Mouse (Mus musculus) embryonic facial prominence, embryonic 13.5 days (tissue): ENCODE measurements around the gene Tysnd1. TPM values are rescaled to one million over a fixed set of nuclear protein-coding genes. Genes with fewer than 3 reads are reported as not detected.

Source experiments
- ATAC-seq: fragments of 200-750 bp; cut with Nextera tagmentation; 2 replicates; pipeline ENCODE4 v1.8.0; 2017; ENCODE audit warnings: low read depth; ENCODE audit not compliant: insufficient number of reproducible peaks, insufficient read depth, low FRiP score, low TSS enrichment
- H3K27ac ChIP-seq: fragments of 300-500 bp; sonication (generic); 2 replicates; pipeline ENCODE4 v1.5.1; 2015; ENCODE audit warnings: moderate library complexity, mild to moderate bottlenecking, inconsistent platforms
- H3K27me3 ChIP-seq: fragments of 300-500 bp; sonication (generic); 2 replicates; pipeline ENCODE4 v1.6.1; 2015; ENCODE audit warnings: mild to moderate bottlenecking, inconsistent platforms
- H3K36me3 ChIP-seq: fragments of 300-500 bp; sonication (generic); 2 replicates; pipeline ENCODE4 v1.6.1; 2015; ENCODE audit warnings: mild to moderate bottlenecking, inconsistent platforms
- H3K4me1 ChIP-seq: fragments of 300-500 bp; sonication (generic); 2 replicates; pipeline ENCODE4 v1.6.1; 2015; ENCODE audit warnings: inconsistent platforms
- H3K4me2 ChIP-seq: fragments of 300-500 bp; sonication (generic); 2 replicates; pipeline ENCODE4 v1.6.1; 2015; ENCODE audit warnings: moderate library complexity, mild to moderate bottlenecking, inconsistent platforms
- H3K4me3 ChIP-seq: fragments of 300-500 bp; sonication (generic); 2 replicates; pipeline ENCODE4 v1.5.1; 2015; ENCODE audit warnings: mild to moderate bottlenecking, inconsistent platforms
- H3K9ac ChIP-seq: fragments of 300-500 bp; sonication (generic); 2 replicates; pipeline ENCODE4 v1.6.1; 2015; ENCODE audit warnings: mild to moderate bottlenecking, inconsistent platforms
- H3K9me3 ChIP-seq: fragments of 300-500 bp; sonication (generic); 2 replicates; pipeline ENCODE4 v1.6.1; 2016; ENCODE audit warnings: inconsistent platforms
- WGBS: fragments of 180-500 bp; shearing (Covaris S2); methylation state at CpG from one replicate; pipeline ENCODE4 v1.1.7; 2015; ENCODE audit warnings: mixed read lengths; 5-methylcytosine and 5-hydroxymethylcytosine counted together
- polyA plus RNA-seq: library from polyadenylated mRNA; unstranded; fragments of >200 nt; fragmentation: Nextera tagmentation; extraction: Ambion mirVana; gene quantifications from 2 replicates; pipeline ENCODE4 v1.2.1, GENCODE M21; 2015

The Tysnd1 gene
- polyA plus RNA-seq, 1 experiment from 2014 or later = 33.3 TPM

DNA sequence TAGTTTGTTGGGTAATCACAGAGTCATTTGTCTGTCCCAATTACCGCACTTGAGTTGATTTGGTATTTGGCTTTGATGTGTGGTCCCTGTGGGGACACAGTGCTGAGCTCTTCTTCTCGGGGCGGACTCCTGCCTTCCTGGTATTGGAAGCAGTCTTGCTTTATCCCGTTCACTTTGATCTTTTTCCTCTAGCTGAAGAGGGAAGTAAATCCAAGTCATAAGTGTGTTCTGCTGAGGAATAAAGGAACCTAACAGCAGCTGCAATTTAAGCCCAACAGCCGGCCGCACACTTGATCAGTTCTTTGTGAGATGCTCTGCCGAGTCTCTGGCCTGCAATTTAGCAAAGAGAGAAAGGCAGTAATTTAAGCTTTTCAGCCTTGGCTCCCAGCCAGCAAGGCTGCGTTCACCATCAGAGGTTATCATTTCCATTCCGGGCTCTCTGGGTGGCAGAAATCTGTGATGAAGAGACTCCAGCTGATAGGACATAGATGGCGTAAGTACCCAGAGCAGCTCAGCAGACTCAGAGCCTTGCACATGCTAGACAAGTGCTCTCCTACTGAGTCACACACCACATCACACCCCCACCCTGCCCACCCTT lies 32.8 kb upstream of the Tysnd1 start:
- no peak overlapping the region for H3K27ac ChIP-seq
- WGBS = 47% methylated on average over 10 of the region's 10 CpGs
- H3K4me3 ChIP-seq = no peak overlapping the region
- ATAC-seq = no peak
- H3K4me1 ChIP-seq = peaks cover 3% of the 10 kb centered on the region; the same call in 1 of the 2 replicates
- no peak overlapping the region for H3K4me2 ChIP-seq
- no peaks in the 10 kb centered on the region for H3K27me3 ChIP-seq
- no peaks in the 10 kb centered on the region for H3K9me3 ChIP-seq
- H3K36me3 ChIP-seq = peaks cover 68% of the 10 kb centered on the region
- no peak overlapping the region for H3K9ac ChIP-seq

DNA sequence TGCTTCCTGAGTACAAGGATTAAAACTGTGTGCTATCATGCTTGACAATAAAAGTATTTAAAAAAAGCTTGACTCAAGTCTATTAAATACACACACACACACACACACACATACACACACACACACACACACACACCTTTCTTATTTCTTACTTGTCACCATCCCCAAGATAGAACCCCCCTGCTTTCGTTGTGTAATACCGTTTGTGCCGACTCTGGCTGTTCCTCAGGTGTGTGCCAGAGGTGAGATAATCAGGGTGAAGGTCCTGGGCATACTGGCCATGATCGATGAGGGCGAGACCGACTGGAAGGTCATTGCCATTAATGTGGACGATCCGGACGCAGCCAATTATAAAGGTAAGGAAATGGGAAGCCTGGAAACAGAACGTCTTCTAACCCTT lies 30.2 kb upstream of the Tysnd1 start:
- ATAC-seq = no peak
- Histone ChIP-seq H3K9ac (no peak overlapping the region), H3K4me3 (no peak overlapping the region), H3K27me3 (no peaks in the 10 kb centered on the region), H3K36me3 (peaks cover 85% of the 10 kb centered on the region), H3K4me1 (peaks cover 3% of the 10 kb centered on the region; the same call in 1 of the 2 replicates), H3K4me2 (no peak overlapping the region), H3K9me3 (no peaks in the 10 kb centered on the region), H3K27ac (no peak overlapping the region)
- WGBS = 96% methylated on average over 10 of the region's 10 CpGs

DNA sequence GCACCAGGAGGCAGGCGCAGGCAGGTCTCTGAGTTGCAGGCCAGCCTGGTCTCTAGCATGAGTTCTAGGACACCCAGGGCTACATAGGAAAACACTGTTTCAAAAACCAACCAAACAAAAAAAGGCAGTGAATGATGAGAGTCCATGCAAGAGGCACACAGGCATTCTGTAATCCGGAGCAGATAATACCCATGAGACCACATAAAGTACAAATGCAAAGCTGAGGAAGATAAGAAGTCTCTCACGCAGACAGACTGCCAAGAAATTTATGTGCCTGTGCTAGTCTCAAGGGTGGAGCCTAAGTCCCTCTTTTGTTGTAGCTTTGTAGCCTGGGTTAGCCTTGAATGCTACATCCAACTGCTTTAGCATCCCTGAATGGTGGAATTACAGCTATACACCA lies 29.7 kb upstream of the Tysnd1 start:
- H3K9me3 ChIP-seq = no peaks in the 10 kb centered on the region
- H3K9ac ChIP-seq = no peak overlapping the region
- H3K27me3 ChIP-seq = no peaks in the 10 kb centered on the region
- H3K4me1 ChIP-seq = peaks cover 3% of the 10 kb centered on the region; the same call in 1 of the 2 replicates
- peaks cover 86% of the 10 kb centered on the region for H3K36me3 ChIP-seq
- H3K4me2 ChIP-seq = no peak overlapping the region
- ATAC-seq = no peak
- WGBS = 93% methylated on average over 3 of the region's 3 CpGs
- H3K4me3 ChIP-seq = no peak overlapping the region
- H3K27ac ChIP-seq = no peak overlapping the region

DNA sequence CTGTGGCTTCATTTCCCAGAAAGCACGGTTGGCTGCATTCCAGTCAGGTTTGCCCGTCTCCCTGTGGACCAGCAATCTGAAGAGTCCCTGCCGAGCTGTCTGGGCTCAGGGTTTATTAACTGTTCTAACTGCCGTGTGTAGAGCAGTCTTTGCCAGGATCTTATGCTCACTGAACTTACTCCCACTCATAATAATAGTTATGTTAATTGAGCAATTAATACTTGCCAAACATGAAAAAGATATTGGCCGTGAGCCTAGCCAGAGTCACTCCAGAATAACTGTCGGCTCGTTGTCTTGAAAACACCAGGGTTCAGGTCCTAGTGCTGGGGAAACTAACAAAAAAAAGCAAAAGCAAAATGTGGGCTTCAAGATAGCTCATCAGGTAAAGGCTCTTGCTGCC lies 26.0 kb upstream of the Tysnd1 start:
- Histone ChIP-seq H3K4me2 (no peak overlapping the region), H3K4me1 (no peaks in the 10 kb centered on the region), H3K27ac (no peak overlapping the region), H3K4me3 (no peak overlapping the region), H3K36me3 (peaks cover 90% of the 10 kb centered on the region), H3K27me3 (no peaks in the 10 kb centered on the region), H3K9ac (no peak overlapping the region), H3K9me3 (no peaks in the 10 kb centered on the region)
- ATAC-seq = no peak
- WGBS = 86% methylated on average over 7 of the region's 7 CpGs

DNA sequence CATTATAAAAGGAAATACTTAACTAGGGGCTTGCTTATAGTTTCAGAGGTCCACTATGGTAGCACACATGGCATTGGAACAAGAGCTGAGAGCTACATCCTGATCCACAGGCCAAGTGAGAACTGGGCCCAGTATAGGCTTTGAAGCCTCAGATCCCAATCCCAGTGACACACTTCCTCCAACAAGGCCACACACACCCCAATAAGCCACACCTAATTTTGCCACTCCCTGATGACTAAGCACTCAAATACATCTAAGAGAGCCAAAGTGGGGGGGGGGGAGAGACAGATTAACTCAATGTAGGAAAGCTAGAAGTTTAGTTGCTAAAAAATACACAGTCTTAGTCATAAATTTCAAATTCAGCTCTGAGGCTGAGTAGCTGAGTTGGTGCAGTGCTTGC lies 25.4 kb upstream of the Tysnd1 start:
- Histone ChIP-seq H3K9ac (no peak overlapping the region), H3K9me3 (no peaks in the 10 kb centered on the region), H3K36me3 (peaks cover 90% of the 10 kb centered on the region), H3K4me3 (no peak overlapping the region), H3K4me1 (no peaks in the 10 kb centered on the region), H3K27me3 (no peaks in the 10 kb centered on the region), H3K27ac (no peak overlapping the region), H3K4me2 (no peak overlapping the region)
- no peak for ATAC-seq

DNA sequence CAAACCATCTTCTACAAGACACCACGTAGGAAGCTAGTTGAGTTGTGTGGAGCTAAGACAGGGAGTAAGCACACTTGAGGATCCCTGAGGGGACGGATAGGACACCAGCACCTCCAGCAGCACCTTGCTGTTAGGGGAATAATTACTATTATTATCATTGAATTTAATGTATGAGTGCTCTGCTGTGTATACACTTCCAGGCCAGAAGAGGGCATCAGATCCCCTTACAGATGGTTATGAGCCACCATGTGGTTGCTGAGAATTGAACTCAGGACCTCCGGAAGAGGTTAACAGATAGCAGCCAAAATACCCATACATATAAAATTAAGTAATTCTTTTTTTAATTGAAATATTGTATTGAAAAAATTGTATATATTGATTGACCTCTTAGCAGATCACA lies 24.6 kb upstream of the Tysnd1 start:
- H3K4me3 ChIP-seq = no peak overlapping the region
- no peaks in the 10 kb centered on the region for H3K27me3 ChIP-seq
- H3K9me3 ChIP-seq = no peaks in the 10 kb centered on the region
- no peak overlapping the region for H3K9ac ChIP-seq
- WGBS = 94% methylated on average over 3 of the region's 3 CpGs
- no peaks in the 10 kb centered on the region for H3K4me1 ChIP-seq
- H3K27ac ChIP-seq = no peak overlapping the region
- H3K36me3 ChIP-seq = peaks cover 89% of the 10 kb centered on the region
- no peak overlapping the region for H3K4me2 ChIP-seq
- no peak for ATAC-seq

DNA sequence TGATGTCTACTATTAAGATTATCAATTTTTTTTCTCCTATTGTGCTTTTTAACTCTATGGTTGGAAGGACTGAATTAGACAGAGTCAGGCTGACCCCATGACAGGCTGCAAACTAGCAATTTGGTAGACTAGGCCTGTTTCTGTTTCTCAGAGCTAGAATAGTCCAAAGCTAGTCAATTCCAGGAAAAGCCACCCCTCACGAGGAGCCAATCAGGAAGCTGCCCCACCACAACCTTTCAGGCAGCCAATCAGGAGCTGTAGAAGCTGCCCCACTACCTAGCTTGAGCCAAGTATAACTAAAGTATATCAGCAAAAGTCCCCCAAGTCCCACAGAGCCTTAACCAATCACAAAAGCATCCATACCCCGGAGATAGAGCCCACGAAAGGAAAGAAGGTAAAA lies 19.4 kb upstream of the Tysnd1 start:
- Histone ChIP-seq H3K9me3 (no peaks in the 10 kb centered on the region), H3K9ac (no peak overlapping the region), H3K27me3 (no peaks in the 10 kb centered on the region), H3K4me1 (peaks cover 6% of the 10 kb centered on the region; the same call in 1 of the 2 replicates), H3K36me3 (peaks cover 42% of the 10 kb centered on the region), H3K27ac (no peak overlapping the region), H3K4me3 (no peak overlapping the region), H3K4me2 (no peak overlapping the region)
- WGBS = 86% methylated on average over 3 of the region's 3 CpGs
- no peak for ATAC-seq

DNA sequence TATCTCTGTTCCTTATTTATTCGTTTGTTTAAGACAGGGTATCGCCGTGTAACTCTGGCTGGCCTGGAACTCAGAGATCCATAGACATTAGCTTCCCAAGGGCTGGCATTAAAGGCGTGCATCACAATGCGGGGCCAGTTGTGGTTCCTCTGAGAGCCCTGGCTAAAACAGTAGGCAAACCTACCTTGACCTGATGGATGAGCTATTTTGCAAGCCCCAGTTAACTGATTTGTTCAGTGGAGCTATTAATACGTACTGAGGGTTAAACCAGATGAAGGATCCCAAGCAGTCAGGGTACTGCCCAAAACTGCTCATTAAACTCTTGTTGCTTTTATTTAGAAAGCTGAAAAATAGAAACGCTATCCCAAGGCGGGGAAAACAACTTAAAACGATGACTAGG lies 15.8 kb upstream of the Tysnd1 start:
- Histone ChIP-seq H3K4me1 (peaks cover 24% of the 10 kb centered on the region), H3K27ac (peak overlapping the region; percentile 91), H3K9ac (peak overlapping the region; percentile 97), H3K4me2 (peak overlapping the region; percentile 91), H3K27me3 (no peaks in the 10 kb centered on the region), H3K36me3 (peaks cover 15% of the 10 kb centered on the region), H3K4me3 (peak overlapping the region; percentile 94), H3K9me3 (no peaks in the 10 kb centered on the region)
- 37% methylated on average over 9 of the region's 9 CpGs for WGBS
- no peak for ATAC-seq

DNA sequence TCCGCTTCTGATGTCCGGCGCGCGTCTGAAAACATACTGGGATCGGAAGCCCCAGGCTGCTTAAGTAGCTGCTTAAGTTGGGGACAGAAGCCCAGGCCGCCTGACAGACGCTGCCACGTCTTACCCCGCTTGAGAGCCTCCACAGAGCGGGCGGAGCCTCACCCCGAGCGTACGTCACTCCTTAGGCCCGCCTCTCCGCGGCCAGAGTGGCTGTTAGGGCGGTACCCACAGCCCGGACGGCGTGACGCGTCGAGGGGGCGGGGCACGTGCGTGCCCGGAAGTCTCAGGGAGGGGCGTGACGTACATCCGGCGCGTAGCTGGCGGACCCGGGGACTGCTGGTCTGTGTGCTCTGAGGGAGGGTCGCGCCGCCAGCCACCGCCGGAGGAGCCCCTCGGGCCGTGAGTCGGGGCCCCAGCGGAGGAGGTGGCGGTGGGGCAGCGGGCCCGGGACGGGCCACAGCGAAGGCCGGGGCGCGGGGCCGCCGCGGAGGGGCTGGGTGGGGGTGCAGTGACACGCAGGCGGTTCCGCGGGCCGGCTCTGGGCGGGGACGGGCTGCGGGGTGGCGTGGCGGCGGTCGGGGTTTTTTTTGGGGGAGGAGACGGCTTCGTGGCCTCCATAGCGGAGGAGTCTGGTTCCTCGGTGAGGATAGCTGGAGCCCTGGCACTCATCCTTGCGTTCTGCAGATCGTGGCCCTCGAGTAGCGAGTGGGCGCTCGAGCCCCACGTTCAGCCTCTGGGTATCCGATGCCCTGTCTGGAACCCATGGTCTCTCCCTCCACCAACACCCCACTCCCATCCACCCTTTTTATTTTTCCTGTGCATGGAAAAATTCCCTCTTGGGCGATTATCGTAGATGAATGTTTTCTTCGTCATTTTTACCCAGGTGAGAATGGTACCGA lies 15.1 kb upstream of the Tysnd1 start, which contains the start of gene Sar1a:
TSS of gene Sar1a (plus strand) at position 285 of the 899 bp plus-strand sequence.
- H3K4me3 ChIP-seq = peak within 1 kb of the TSS; percentile 94
- no peaks in the 10 kb centered on the region for H3K27me3 ChIP-seq
- peak within 1 kb of the TSS; percentile 97 for H3K9ac ChIP-seq
- peak within 1 kb of the TSS; percentile 91 for H3K27ac ChIP-seq
- under 1% methylated on average over 83 of the region's 84 CpGs for WGBS
- peak; percentile 99 for ATAC-seq
- no peaks in the 10 kb centered on the region for H3K9me3 ChIP-seq
- H3K36me3 ChIP-seq = peaks cover 15% of the 10 kb centered on the region
- peak within 1 kb of the TSS; percentile 91 for H3K4me2 ChIP-seq
- peaks cover 24% of the 10 kb centered on the region for H3K4me1 ChIP-seq

DNA sequence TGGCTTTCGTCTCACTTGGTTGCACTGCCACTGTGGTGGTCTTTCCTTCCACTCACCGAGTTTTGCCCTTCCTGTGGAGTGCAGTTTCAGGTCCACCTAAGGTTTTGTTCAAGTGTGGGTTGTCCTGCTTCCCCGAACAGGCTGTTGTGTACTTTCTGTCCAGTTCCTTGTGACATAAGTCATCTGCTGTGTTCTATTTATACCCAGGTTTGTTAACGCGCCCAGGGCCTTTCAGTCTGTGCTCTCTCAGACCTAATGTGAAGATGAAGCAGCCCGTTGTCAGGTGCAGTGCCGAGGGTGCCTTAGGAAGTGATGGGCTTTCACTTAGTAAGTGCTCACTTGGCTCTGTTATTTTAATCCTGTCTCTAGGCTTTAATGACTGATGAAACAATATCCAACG lies 5.9 kb upstream of the Tysnd1 start:
- Histone ChIP-seq H3K27ac (no peak overlapping the region), H3K4me2 (no peak overlapping the region), H3K36me3 (peaks cover 93% of the 10 kb centered on the region), H3K9ac (no peak overlapping the region), H3K9me3 (no peaks in the 10 kb centered on the region), H3K4me3 (no peak overlapping the region), H3K4me1 (no peaks in the 10 kb centered on the region), H3K27me3 (no peaks in the 10 kb centered on the region)
- ATAC-seq = no peak
- WGBS = 90% methylated on average over 8 of the region's 8 CpGs

DNA sequence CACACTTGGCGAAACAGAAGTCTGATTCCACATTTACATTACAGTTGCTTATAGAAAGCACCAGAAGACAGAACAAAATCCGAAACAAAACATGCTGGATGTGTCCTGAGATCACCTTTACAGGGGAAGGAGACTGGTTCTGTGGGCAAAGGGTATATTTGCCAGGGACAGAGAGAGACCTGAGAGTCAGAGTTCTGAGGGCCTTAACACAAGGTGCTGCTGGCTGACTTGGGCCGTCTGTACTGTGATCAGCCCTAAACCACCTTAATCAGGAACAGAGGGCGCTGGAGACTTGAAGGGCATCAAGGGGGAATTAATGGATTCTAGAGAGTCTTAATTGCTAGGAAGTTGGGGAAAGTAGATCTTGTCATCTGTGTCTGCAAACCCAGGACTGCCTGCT lies 1.8 kb upstream of the Tysnd1 start:
- Histone ChIP-seq H3K27me3 (no peaks in the 10 kb centered on the region), H3K27ac (no peak overlapping the region), H3K9me3 (no peaks in the 10 kb centered on the region), H3K4me1 (peaks cover 18% of the 10 kb centered on the region), H3K4me2 (no peak overlapping the region), H3K36me3 (peaks cover 65% of the 10 kb centered on the region), H3K9ac (no peak overlapping the region), H3K4me3 (no peak overlapping the region)
- ATAC-seq = no peak
- 69% methylated on average over 4 of the region's 4 CpGs for WGBS
